9 mouse cellular contexts compared by ENCODE assay signal in the genomic region with DNA sequence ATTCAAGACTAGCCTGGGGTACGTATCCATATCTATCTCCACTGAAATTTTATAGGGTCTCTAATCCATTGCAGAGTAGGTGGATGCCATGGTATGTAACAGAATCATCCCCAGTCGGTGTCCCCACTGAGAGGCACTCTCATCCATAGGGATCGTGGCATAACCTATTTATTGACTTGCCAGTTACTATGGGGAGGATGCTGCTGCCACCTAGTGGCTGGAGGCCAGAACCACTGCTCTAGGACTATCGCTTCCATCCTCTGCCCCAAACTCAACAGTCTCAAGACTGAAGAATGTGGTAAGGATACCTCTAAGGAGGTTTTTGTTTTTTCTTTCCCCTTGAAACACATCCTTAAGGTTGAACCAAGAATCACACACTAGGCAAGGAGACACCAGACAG. TPM values are rescaled to one million over a fixed set of nuclear protein-coding genes. Genes with fewer than 3 reads are reported as not detected.
DNase-seq lines count a peak whose midpoint lies in the region; ATAC-seq and TF ChIP-seq lines count a peak whose summit lies in the region.
"Had no signal": no experiment of that assay in that cellular context is flagged by ENCODE, and none has a peak within 500 bp of the region (broad histone marks: within the 10 kb centered on the region; RNA-seq: fewer than 3 reads in every experiment).

No protein-coding gene starts in this region.

- no peaks in the 10 kb centered on the region for H3K79me2 ChIP-seq in MEL (ENCODE audit: control insufficient read depth, insufficient read depth, low read length, poor library complexity)

- peaks cover 0 to 5% of the 10 kb centered on the region in 2 experiments; a peak in 2 of 4 replicates for H3K36me3 ChIP-seq in MEL (ENCODE audit: control insufficient read depth in 1 of 2, insufficient read depth in 2 of 2, low read length in 2 of 2)
- no peaks in the 10 kb centered on the region for H3K36me3 ChIP-seq in intestine, postnatal 0 days (ENCODE audit: control insufficient read depth, insufficient read depth)
- no peaks in the 10 kb centered on the region for H3K36me3 ChIP-seq in liver, embryonic 13.5 days
- H3K36me3 ChIP-seq: hindbrain, embryonic 15.5 days had no signal

- H3K9ac ChIP-seq in MEL (ENCODE audit: control insufficient read depth, low read depth, low read length, poor library complexity, severe bottlenecking) = no peak overlapping the region
- no peak overlapping the region for H3K9ac ChIP-seq in intestine, postnatal 0 days (ENCODE audit: low read depth, low read length)
- H3K9ac ChIP-seq in liver, embryonic 13.5 days = no peak overlapping the region
- H3K9ac ChIP-seq: hindbrain, embryonic 15.5 days had no signal

- WGBS in cerebellum, adult 2 months = 47% methylated on average over 4 of the region's 4 CpGs
- 47% methylated on average over 4 of the region's 4 CpGs for WGBS in intestine, postnatal 0 days
- WGBS in liver, embryonic 13.5 days (ENCODE audit: insufficient replicate concordance) = 42% methylated on average over 4 of the region's 4 CpGs

- peak; percentile 70 for TF ChIP-seq RAD21 in MEL (IDR thresholded peaks at IDR 0.05; ENCODE audit: low read depth, low read length)

- DNase-seq in B cell, adult 2 months = peak; percentile 83
- peak; percentile 85 for DNase-seq in MEL (ENCODE audit: low read depth, low spot score)
- DNase-seq in cerebellum, adult 2 months = peak; percentile 32 to 46
- DNase-seq in gastrocnemius, adult 8-10 months (ENCODE audit: low spot score in 2 of 2) = peak; percentile 24 to 46
- peak; percentile 51 for DNase-seq in liver, embryonic 13.5 days
- DNase-seq in retina, embryonic 14.5 days (ENCODE audit: low spot score) = peak; percentile 84
- DNase-seq in urinary bladder, adult 2 months (ENCODE audit: low spot score) = peak; percentile 50

- no peak for TF ChIP-seq POLR2A in MEL (IDR thresholded peaks at IDR 0.05; ENCODE audit: control insufficient read depth in 1 of 2, insufficient read depth in 1 of 2, low read depth in 1 of 2, low read length in 2 of 2, poor library complexity in 1 of 2)
- TF ChIP-seq POLR2A in cerebellum, adult 2 months (IDR thresholded peaks at IDR 0.05; ENCODE audit: borderline replicate concordance, insufficient read depth, low read length) = no peak

- peaks cover 8 to 10% of the 10 kb centered on the region in 2 experiments; a peak in 3 of 4 replicates for H3K4me1 ChIP-seq in MEL (ENCODE audit: control insufficient read depth in 1 of 2, insufficient read depth in 2 of 2, low read length in 2 of 2)
- no peaks in the 10 kb centered on the region for H3K4me1 ChIP-seq in cerebellum, adult 2 months (ENCODE audit: control insufficient read depth, insufficient read depth, low read length)
- H3K4me1 ChIP-seq in intestine, postnatal 0 days (replicated peaks; ENCODE audit: control insufficient read depth, insufficient read depth, low read length) = no peaks in the 10 kb centered on the region
- H3K4me1 ChIP-seq in liver, embryonic 13.5 days (replicated peaks) = peaks cover 17% of the 10 kb centered on the region
- H3K4me1 ChIP-seq: hindbrain, embryonic 15.5 days had no signal

- no peak overlapping the region for H3K4me2 ChIP-seq in intestine, postnatal 0 days (replicated peaks; ENCODE audit: low read depth)
- no peak overlapping the region for H3K4me2 ChIP-seq in liver, embryonic 13.5 days
- H3K4me2 ChIP-seq: hindbrain, embryonic 15.5 days had no signal

- TF ChIP-seq CTCF in MEL (IDR thresholded peaks at IDR 0.05 in 2 of 3, conservative IDR thresholded peaks at IDR 0.05 in 1 of 3; ENCODE audit: control insufficient read depth in 1 of 3, insufficient read depth in 1 of 3, low read depth in 2 of 3, low read length in 3 of 3, poor library complexity in 1 of 3, severe bottlenecking in 1 of 3) = peak; percentile 82 to 98 (median 89)
- peak; percentile 74 for TF ChIP-seq CTCF in cerebellum, adult 2 months (IDR thresholded peaks at IDR 0.05; ENCODE audit: borderline replicate concordance, insufficient read depth, low read depth, low read length)
- TF ChIP-seq CTCF in intestine, postnatal 0 days (IDR thresholded peaks at IDR 0.05; ENCODE audit: low read depth) = peak; percentile 93

- ATAC-seq in intestine, postnatal 0 days = 0 out of 2 replicates have a peak, but pooled peaks have one; percentile 22
- ATAC-seq in liver, embryonic 13.5 days (ENCODE audit: low read depth) = peak; percentile 8; the same call in 1 of the 2 replicates

- H3K27me3 ChIP-seq in MEL (ENCODE audit: control insufficient read depth in 1 of 2, insufficient read depth in 2 of 2, low read length in 2 of 2) = no peaks in the 10 kb centered on the region
- H3K27me3 ChIP-seq in cerebellum, adult 2 months (ENCODE audit: control insufficient read depth, insufficient read depth, low read length) = no peaks in the 10 kb centered on the region
- no peaks in the 10 kb centered on the region for H3K27me3 ChIP-seq in intestine, postnatal 0 days (replicated peaks; ENCODE audit: control insufficient read depth, insufficient read depth, low read length)
- no peaks in the 10 kb centered on the region for H3K27me3 ChIP-seq in liver, embryonic 13.5 days
- H3K27me3 ChIP-seq: hindbrain, embryonic 15.5 days had no signal

- TF ChIP-seq EP300 in MEL (IDR thresholded peaks at IDR 0.05; ENCODE audit: low read depth in 1 of 2, low read length in 2 of 2) = no peak

- H3K4me3 ChIP-seq in MEL (ENCODE audit: control insufficient read depth in 1 of 2, insufficient read depth in 1 of 2, low read depth in 2 of 2, low read length in 2 of 2) = no peak overlapping the region
- no peak overlapping the region for H3K4me3 ChIP-seq in cerebellum, adult 2 months (replicated peaks; ENCODE audit: insufficient read depth, low read depth, low read length)
- H3K4me3 ChIP-seq in intestine, postnatal 0 days (ENCODE audit: low read depth, low read length) = no peak overlapping the region
- H3K4me3 ChIP-seq in liver, embryonic 13.5 days (replicated peaks) = no peak overlapping the region
- H3K4me3 ChIP-seq: hindbrain, embryonic 15.5 days had no signal

- no peak overlapping the region for H3K27ac ChIP-seq in MEL (ENCODE audit: control insufficient read depth, low read depth, low read length)
- H3K27ac ChIP-seq in cerebellum, adult 2 months (ENCODE audit: insufficient read depth, low read length) = no peak overlapping the region
- no peak overlapping the region for H3K27ac ChIP-seq in intestine, postnatal 0 days (ENCODE audit: low read depth, low read length)
- H3K27ac ChIP-seq in liver, embryonic 13.5 days = no peak overlapping the region
- H3K27ac ChIP-seq: hindbrain, embryonic 15.5 days had no signal

- no peaks in the 10 kb centered on the region for H3K9me3 ChIP-seq in MEL (replicated peaks; ENCODE audit: insufficient read depth, low read length)
- H3K9me3 ChIP-seq in intestine, postnatal 0 days (ENCODE audit: control insufficient read depth) = no peaks in the 10 kb centered on the region
- H3K9me3 ChIP-seq in liver, embryonic 13.5 days (replicated peaks) = no peaks in the 10 kb centered on the region
- H3K9me3 ChIP-seq: hindbrain, embryonic 15.5 days had no signal

TF ChIP-seq in MEL, 35 proteins besides CTCF, POLR2A, EP300 and RAD21:
- TF ChIP-seq SIN3A (IDR thresholded peaks at IDR 0.05; ENCODE audit: low read length) (0 out of 2 replicates have a peak, but pooled peaks have one; percentile 2), SMC3 (IDR thresholded peaks at IDR 0.05; ENCODE audit: low read depth, low read length) (peak; percentile 49), ZC3H11A (IDR thresholded peaks at IDR 0.05; ENCODE audit: low read depth, low read length) (peak; percentile 11; the same call in 1 of the 2 replicates), UBTF (IDR thresholded peaks at IDR 0.05; ENCODE audit: borderline replicate concordance, insufficient read depth, low read depth, low read length) (no peak)

RNA-seq across cellular contexts. Expression of a gene that starts 16.0 kb away (rescaled TPM):
- total RNA-seq in MEL (2012; rRNA removed) = not detected in 2 replicates
- not detected for polyA plus RNA-seq in MEL (2012; ENCODE audit: insufficient read depth in 1 of 2, insufficient read length in 2 of 2, low read depth in 1 of 2, low replicate concordance in 2 of 2, missing spikeins in 1 of 2)
- 0.03 TPM in 2 replicates for polyA plus RNA-seq in cerebellum, adult 2 months (2012; rRNA removed)
- total RNA-seq in gastrocnemius, adult 8-10 months (2022) = not detected
- polyA plus RNA-seq in intestine, postnatal 0 days (2015; fragmentation: Nextera tagmentation; extraction: Ambion mirVana) = not detected in 2 replicates
- not detected in 2 replicates for polyA plus RNA-seq in liver, embryonic 13.5 days (2015; fragmentation: Nextera tagmentation; extraction: Ambion mirVana)
- 0.03 TPM in 1 of 2 replicates, not detected in the other for polyA plus RNA-seq in urinary bladder, adult 2 months (2012; rRNA removed)
- polyA plus RNA-seq: hindbrain, embryonic 15.5 days had no signal

RNA-seq across cellular contexts. Expression of a gene that starts 17.1 kb away (rescaled TPM):
- 0.26 and 0.27 TPM in 2 replicates for total RNA-seq in MEL (2012; rRNA removed)
- polyA plus RNA-seq in MEL (2012; ENCODE audit: insufficient read depth in 1 of 2, insufficient read length in 2 of 2, low read depth in 1 of 2, low replicate concordance in 2 of 2, missing spikeins in 1 of 2) = under 1 TPM in 1 of 2 experiments, not detected in 1; 0.68 TPM
- polyA plus RNA-seq in cerebellum, adult 2 months (2012; rRNA removed) = 0.03 TPM in 1 of 2 replicates, not detected in the other
- not detected for total RNA-seq in gastrocnemius, adult 8-10 months (2022)
- 0.23 and 0.30 TPM in 2 replicates for polyA plus RNA-seq in intestine, postnatal 0 days (2015; fragmentation: Nextera tagmentation; extraction: Ambion mirVana)
- 0.03 and 0.08 TPM in 2 replicates for polyA plus RNA-seq in liver, embryonic 13.5 days (2015; fragmentation: Nextera tagmentation; extraction: Ambion mirVana)
- polyA plus RNA-seq in urinary bladder, adult 2 months (2012; rRNA removed) = 2.9 and 3.1 TPM in 2 replicates

RNA-seq across cellular contexts. Expression of a gene that starts 27.4 kb away (rescaled TPM):
- total RNA-seq in MEL (2012; rRNA removed) = 7.5 and 8.7 TPM in 2 replicates
- polyA plus RNA-seq in MEL (2012; ENCODE audit: insufficient read depth in 1 of 2, insufficient read length in 2 of 2, low read depth in 1 of 2, low replicate concordance in 2 of 2, missing spikeins in 1 of 2) = 10 to 100 TPM in 1 of 2 experiments, not detected in 1; 29.2 TPM
- 3.1 and 3.6 TPM in 2 replicates for polyA plus RNA-seq in cerebellum, adult 2 months (2012; rRNA removed)
- total RNA-seq in gastrocnemius, adult 8-10 months (2022) = 1 to 10 TPM; 1.8 to 3.6 (median 2.5) TPM
- polyA plus RNA-seq in intestine, postnatal 0 days (2015; fragmentation: Nextera tagmentation; extraction: Ambion mirVana) = 1.4 and 1.6 TPM in 2 replicates
- 10.1 and 10.7 TPM in 2 replicates for polyA plus RNA-seq in liver, embryonic 13.5 days (2015; fragmentation: Nextera tagmentation; extraction: Ambion mirVana)
- 6.6 and 9.4 TPM in 2 replicates for polyA plus RNA-seq in urinary bladder, adult 2 months (2012; rRNA removed)

Comparison
In these comparisons a context has a peak if more than half of its experiments do, and no peak if none do; other contexts are left out.
1. DNase-seq: peak in every context shown above with its lines; median percentile 85 in MEL; 84 in retina, embryonic 14.5 days; 83 in B cell, adult 2 months; 51 in liver, embryonic 13.5 days; 50 in urinary bladder, adult 2 months; 39 in cerebellum, adult 2 months; 35 in gastrocnemius, adult 8-10 months.